Mouse (Mus musculus): Measurements from ENCODE around the gene Stx18.
A peak's percentile ranks its signal among the peaks of the same experiment; 100 is the strongest.

DNA sequence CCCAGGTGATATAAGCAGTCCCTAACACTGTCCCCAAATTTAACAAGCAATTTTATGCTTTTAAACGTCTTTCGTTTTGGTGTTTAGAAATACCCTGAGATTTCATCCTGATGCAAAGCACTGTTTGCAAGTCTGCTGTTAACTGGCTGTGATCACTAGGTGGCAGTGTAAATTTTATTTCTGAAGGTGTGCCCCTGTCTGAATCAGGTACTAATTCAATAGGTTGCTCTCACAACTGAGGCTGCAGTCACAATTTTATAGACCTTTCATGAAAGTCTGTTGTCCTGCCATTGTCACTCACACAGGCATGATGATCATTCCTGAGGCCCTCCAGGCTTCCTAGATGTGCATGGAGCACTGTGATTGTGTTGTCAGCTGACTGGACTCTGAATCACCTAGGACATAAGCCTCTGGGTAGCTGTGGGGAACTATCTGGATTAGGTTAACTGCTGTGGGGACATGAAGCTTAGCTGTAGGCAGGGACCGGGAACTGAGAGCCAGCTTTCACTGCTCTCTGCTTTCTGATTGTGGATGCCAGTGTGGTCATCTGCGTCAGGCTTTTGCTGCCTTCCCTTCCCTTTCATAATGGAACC is 59.1 kb downstream of the Stx18 start:
- TF ChIP-seq CTCF (IDR thresholded peaks at IDR 0.05; ENCODE audit: low read depth) (peak; percentile 66), EP300 (optimal IDR thresholded peaks at IDR 0.05) (no peak)
